Mouse (Mus musculus): ENCODE measurements at regions not wholly inside any gene's neighbourhood (a gene's known extent, or its start where the extent isn't known, plus 50 kb on each side); places are given as distances from the start of the nearest gene placed in this dataset.
"Not testable (repeated sequence)": the region's sequence is repeated elsewhere in the genome, so short reads cannot be mapped to it uniquely, and the experiment has no call there.

DNA sequence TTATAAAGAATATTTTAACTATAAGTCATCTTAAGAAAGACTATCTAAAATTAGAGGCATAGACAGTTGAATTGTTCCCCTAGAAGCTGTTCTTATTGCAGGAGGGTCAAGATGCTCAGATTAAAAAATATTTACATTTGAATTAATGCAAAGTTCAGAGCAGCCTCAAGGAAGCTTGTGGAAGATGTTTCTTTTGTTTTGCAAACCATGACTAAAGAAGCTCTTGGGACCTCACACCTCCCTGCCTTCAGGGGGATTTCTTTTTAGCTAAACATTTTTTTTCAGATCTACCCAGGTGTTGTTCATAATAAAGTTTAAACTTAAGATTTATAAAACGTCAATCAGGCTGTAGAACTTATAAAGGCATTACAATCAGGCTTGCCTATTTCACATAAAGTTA, 185.7 kb downstream of the Rab10 start:
- ATAC-seq (ENCODE audit: low FRiP score, low TSS enrichment) = no peak
- Histone ChIP-seq H3K4me1 (ENCODE audit: insufficient read depth, low read length) (no peaks in the 10 kb centered on the region), H3K27ac (ENCODE audit: low read length) (no peak overlapping the region), H3K4me3 (ENCODE audit: low read length) (no peak overlapping the region), H3K9ac (replicated peaks; ENCODE audit: low read length) (no peak overlapping the region), H3K27me3 (ENCODE audit: insufficient read depth, low read length) (no peaks in the 10 kb centered on the region), H3K36me3 (ENCODE audit: insufficient read depth, low read length) (no peaks in the 10 kb centered on the region), H3K4me2 (replicated peaks; ENCODE audit: low read depth, low read length) (no peak overlapping the region), H3K9me3 (ENCODE audit: low read length) (no peaks in the 10 kb centered on the region)
- 60% methylated on average over 1 of the region's 1 CpGs for WGBS

DNA sequence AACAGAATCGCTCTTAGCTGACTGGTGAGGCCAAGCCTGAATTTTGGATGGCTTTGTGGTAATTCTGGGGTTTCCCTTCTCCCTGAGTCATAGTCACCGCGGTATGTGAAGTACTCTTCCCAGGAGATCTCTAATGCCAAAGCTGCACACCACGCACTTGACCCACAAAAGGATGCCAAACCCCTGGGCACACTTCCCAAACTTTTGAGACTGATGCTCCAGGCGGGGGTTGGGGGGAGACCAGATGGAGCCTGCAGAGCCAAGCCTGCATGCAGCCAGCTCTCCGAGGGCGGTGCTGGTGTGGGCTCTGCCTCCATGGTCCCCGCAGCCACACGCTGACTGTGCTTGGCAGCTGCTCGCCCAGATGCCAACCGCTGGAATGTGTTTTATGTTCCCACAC, 199.2 kb downstream of the Rab10 start:
- not testable (repeated sequence) for H3K4me2 ChIP-seq (replicated peaks; ENCODE audit: low read depth, low read length)
- 70% methylated on average over 11 of the region's 11 CpGs for WGBS

DNA sequence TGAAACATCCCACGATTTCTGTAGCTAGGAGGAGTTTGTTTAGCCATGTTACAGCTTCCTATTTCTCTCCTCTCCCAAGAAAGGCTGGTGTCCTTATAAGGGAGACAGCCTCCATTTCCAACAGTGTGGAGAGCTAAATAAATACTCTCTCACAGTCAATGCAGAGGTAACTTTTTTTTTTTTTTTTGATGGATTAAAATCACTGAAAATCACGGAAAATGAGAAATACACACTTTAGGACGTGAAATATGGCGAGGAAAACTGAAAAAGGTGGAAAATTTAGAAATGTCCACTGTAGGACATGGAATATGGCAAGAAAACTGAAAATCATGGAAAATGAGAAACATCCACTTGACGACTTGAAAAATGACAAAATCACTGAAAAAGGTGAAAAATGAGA, 200.1 kb downstream of the Rab10 start:
- H3K9me3 ChIP-seq (ENCODE audit: low read length); ATAC-seq (ENCODE audit: low FRiP score, low TSS enrichment): not testable (repeated sequence)
- WGBS = 83% methylated on average over 5 of the region's 5 CpGs

More for the DNA sequence above, 199.2 kb downstream of the Rab10 start:
- H3K27ac ChIP-seq (ENCODE audit: low read length); H3K9me3 ChIP-seq (ENCODE audit: low read length); H3K36me3 ChIP-seq (ENCODE audit: insufficient read depth, low read length); H3K4me3 ChIP-seq (ENCODE audit: low read length); H3K4me1 ChIP-seq (ENCODE audit: insufficient read depth, low read length); H3K27me3 ChIP-seq (ENCODE audit: insufficient read depth, low read length); ATAC-seq (ENCODE audit: low FRiP score, low TSS enrichment); H3K9ac ChIP-seq (replicated peaks; ENCODE audit: low read length): not testable (repeated sequence)

DNA sequence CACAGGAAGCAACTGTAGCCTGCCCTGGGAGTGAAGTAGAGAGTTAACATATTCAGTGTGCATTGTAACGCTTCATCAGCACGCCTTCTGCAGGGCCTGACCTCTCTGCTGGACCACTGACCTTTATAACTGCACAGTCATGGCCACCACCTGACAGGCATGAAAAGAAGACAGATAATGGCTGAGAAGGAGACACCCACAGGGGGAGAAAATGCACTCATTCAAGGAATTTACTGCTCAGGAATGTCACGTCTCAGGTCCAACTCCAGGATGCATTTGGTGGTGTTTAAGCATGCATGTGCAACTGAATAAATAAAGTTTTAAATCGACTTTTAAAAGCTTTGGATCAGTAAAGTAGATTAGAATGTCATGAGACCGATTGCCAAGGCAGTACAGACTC, 207.8 kb downstream of the Rab10 start:
- H3K9ac ChIP-seq (replicated peaks; ENCODE audit: low read length); H3K4me2 ChIP-seq (replicated peaks; ENCODE audit: low read depth, low read length); H3K4me1 ChIP-seq (ENCODE audit: insufficient read depth, low read length); H3K9me3 ChIP-seq (ENCODE audit: low read length); H3K27ac ChIP-seq (ENCODE audit: low read length); H3K27me3 ChIP-seq (ENCODE audit: insufficient read depth, low read length); H3K4me3 ChIP-seq (ENCODE audit: low read length); H3K36me3 ChIP-seq (ENCODE audit: insufficient read depth, low read length); ATAC-seq (ENCODE audit: low FRiP score, low TSS enrichment): not testable (repeated sequence)
- 55% methylated on average over 5 of the region's 5 CpGs for WGBS

More for the DNA sequence above, 200.1 kb downstream of the Rab10 start:
- not testable (repeated sequence) for H3K4me1 ChIP-seq (ENCODE audit: insufficient read depth, low read length); H3K4me3 ChIP-seq (ENCODE audit: low read length); H3K36me3 ChIP-seq (ENCODE audit: insufficient read depth, low read length); H3K27ac ChIP-seq (ENCODE audit: low read length); H3K4me2 ChIP-seq (replicated peaks; ENCODE audit: low read depth, low read length); H3K27me3 ChIP-seq (ENCODE audit: insufficient read depth, low read length); H3K9ac ChIP-seq (replicated peaks; ENCODE audit: low read length)

DNA sequence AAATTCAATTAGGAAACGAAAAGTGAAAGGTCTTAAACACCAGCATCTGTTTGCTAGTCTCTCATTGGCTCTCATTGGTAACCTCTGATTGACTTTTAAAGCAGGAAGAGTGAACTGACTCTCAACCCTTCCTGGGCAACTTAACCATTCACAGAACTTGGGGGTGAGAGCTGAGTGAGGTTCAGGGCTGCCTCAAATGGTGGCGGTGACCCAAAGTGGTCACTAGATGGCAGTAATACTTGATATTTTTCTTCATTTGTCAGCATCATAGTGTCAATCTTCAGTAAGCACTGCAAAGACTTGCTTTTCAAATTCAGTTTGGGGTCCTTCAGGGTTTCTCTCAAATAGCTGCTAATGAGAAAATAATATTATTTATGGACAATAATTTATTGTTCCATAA, 211.6 kb downstream of the Rab10 start:
- H3K36me3 ChIP-seq (ENCODE audit: insufficient read depth, low read length); H3K4me2 ChIP-seq (replicated peaks; ENCODE audit: low read depth, low read length); H3K4me1 ChIP-seq (ENCODE audit: insufficient read depth, low read length); H3K9ac ChIP-seq (replicated peaks; ENCODE audit: low read length); H3K4me3 ChIP-seq (ENCODE audit: low read length); H3K9me3 ChIP-seq (ENCODE audit: low read length); H3K27me3 ChIP-seq (ENCODE audit: insufficient read depth, low read length); ATAC-seq (ENCODE audit: low FRiP score, low TSS enrichment); H3K27ac ChIP-seq (ENCODE audit: low read length): not testable (repeated sequence)
- 25% methylated on average over 2 of the region's 2 CpGs for whole genome bisulfite sequencing

DNA sequence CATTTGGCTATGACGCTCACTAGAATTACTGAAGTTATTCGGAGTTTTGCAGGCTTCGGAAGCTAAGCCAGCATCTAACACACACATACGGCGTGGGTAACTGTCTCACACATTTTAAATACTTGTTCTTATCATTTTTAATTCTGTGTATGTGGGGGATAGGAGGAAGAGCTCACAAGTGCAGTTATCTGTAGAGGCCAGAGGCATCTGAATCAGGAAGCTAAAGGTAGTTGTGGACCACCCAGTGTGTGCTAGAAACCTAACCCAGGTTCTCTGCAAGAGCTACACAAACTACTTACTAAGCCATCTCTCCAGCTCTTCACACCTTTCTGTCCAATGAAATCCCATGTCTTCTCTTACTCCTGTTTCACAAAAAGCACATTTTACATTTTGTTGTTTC, 215.3 kb downstream of the Rab10 start:
- H3K36me3 ChIP-seq (ENCODE audit: insufficient read depth, low read length) = no peaks in the 10 kb centered on the region
- 92% methylated on average over 5 of the region's 5 CpGs for whole genome bisulfite sequencing
- no peak overlapping the region for H3K4me3 ChIP-seq (ENCODE audit: low read length)
- no peak overlapping the region for H3K4me2 ChIP-seq (replicated peaks; ENCODE audit: low read depth, low read length)
- no peaks in the 10 kb centered on the region for H3K9me3 ChIP-seq (ENCODE audit: low read length)
- no peak for ATAC-seq (ENCODE audit: low FRiP score, low TSS enrichment)
- no peaks in the 10 kb centered on the region for H3K4me1 ChIP-seq (ENCODE audit: insufficient read depth, low read length)
- no peaks in the 10 kb centered on the region for H3K27me3 ChIP-seq (ENCODE audit: insufficient read depth, low read length)
- H3K27ac ChIP-seq (ENCODE audit: low read length) = no peak overlapping the region
- no peak overlapping the region for H3K9ac ChIP-seq (replicated peaks; ENCODE audit: low read length)

DNA sequence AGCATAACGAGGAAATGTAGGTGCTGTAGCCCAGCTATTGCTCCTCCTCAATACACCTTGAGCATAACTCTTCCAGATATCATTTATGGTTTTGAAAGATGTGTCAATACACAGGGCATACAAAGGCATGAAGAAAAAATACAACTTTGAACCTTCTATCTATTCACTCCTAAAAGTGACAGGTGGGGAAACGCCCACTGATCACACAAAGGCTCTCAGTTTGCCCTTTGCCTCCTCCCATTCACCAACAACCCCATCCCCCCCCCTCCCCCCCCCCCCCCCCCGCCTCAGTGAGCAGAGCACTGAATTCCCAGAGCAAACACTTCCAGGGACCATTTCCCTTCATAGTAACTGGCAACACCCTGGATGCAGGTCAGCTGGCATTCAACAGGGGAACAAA, 216.8 kb downstream of the Rab10 start:
- H3K4me2 ChIP-seq (replicated peaks; ENCODE audit: low read depth, low read length); H3K27me3 ChIP-seq (ENCODE audit: insufficient read depth, low read length); H3K9me3 ChIP-seq (ENCODE audit: low read length); H3K9ac ChIP-seq (replicated peaks; ENCODE audit: low read length); ATAC-seq (ENCODE audit: low FRiP score, low TSS enrichment); H3K36me3 ChIP-seq (ENCODE audit: insufficient read depth, low read length); H3K4me3 ChIP-seq (ENCODE audit: low read length); H3K27ac ChIP-seq (ENCODE audit: low read length); H3K4me1 ChIP-seq (ENCODE audit: insufficient read depth, low read length): not testable (repeated sequence)
- WGBS = 64% methylated on average over 2 of the region's 3 CpGs

DNA sequence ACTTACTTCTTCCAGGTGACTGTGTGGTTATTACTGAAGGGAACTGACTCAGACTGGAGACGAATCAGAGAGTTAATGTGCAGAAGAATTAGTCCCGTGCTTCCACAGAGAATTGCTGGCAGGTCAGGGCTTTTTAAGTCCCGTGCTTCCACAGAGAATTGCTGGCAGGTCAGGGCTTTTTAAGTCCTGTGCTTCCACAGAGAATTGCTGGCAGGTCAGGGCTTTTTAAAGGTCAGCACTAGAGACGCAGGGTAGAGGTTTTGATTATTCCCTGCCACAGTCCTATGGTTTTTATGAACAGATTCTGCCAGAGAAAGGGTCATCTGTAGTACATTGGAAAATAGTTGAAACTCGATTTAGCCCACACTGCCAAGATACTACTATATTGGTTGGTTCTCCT, 260.2 kb downstream of the Rab10 start:
- not testable (repeated sequence) for H3K4me2 ChIP-seq (replicated peaks; ENCODE audit: low read depth, low read length); H3K9ac ChIP-seq (replicated peaks; ENCODE audit: low read length); H3K4me1 ChIP-seq (ENCODE audit: insufficient read depth, low read length); H3K27me3 ChIP-seq (ENCODE audit: insufficient read depth, low read length); H3K9me3 ChIP-seq (ENCODE audit: low read length); ATAC-seq (ENCODE audit: low FRiP score, low TSS enrichment); H3K27ac ChIP-seq (ENCODE audit: low read length); H3K36me3 ChIP-seq (ENCODE audit: insufficient read depth, low read length); H3K4me3 ChIP-seq (ENCODE audit: low read length)
- WGBS = 74% methylated on average over 5 of the region's 5 CpGs

DNA sequence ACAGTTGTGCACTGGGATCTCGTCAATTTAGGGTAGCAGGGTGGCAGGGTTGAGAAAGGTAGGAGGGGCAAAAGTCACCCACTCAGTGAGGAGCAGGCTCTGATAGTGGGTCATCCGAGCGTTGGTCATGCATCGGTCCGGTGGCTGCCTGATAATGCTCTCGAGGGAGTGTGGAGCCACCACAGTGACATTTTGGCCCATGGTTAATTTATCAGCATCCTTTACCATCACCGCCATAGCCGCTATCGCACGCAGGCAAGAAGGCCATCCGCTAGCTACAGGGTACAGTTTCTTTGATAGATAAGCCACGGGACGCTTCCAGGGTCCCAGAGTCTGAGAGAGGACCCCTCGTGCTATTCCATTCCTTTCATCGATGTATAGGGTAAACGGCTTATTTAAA, 291.3 kb downstream of the Rab10 start:
- H3K4me3 ChIP-seq (ENCODE audit: low read length); H3K27me3 ChIP-seq (ENCODE audit: insufficient read depth, low read length); H3K4me2 ChIP-seq (replicated peaks; ENCODE audit: low read depth, low read length); H3K36me3 ChIP-seq (ENCODE audit: insufficient read depth, low read length); H3K4me1 ChIP-seq (ENCODE audit: insufficient read depth, low read length); H3K27ac ChIP-seq (ENCODE audit: low read length); H3K9ac ChIP-seq (replicated peaks; ENCODE audit: low read length): not testable (repeated sequence)
- peak; percentile 12; the same call in 1 of the 2 replicates for ATAC-seq (ENCODE audit: low FRiP score, low TSS enrichment)
- 91% methylated on average over 16 of the region's 16 CpGs for WGBS
- peaks cover 20% of the 10 kb centered on the region for H3K9me3 ChIP-seq (ENCODE audit: low read length)

DNA sequence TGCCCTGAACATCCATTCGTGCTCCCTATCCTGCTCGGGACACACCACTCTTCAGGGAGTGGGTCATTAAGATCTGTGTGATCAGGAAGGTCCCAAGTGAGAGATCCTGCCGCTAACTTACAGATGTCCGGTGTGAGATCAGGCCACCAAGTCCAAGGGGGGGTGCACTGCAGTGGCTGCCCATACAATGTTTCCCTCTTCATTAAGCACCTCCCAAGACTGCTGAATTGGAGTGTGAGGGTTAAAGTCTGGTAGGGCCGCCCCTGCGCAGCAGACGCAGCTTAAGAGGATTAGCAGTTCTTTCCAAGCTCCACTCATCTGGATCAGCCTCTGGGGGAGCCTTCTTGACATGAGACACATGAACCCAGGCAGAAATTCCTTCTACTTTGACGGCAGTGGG, 293.0 kb downstream of the Rab10 start:
- not testable (repeated sequence) for H3K9ac ChIP-seq (replicated peaks; ENCODE audit: low read length); H3K4me1 ChIP-seq (ENCODE audit: insufficient read depth, low read length); H3K4me3 ChIP-seq (ENCODE audit: low read length); H3K27ac ChIP-seq (ENCODE audit: low read length); H3K4me2 ChIP-seq (replicated peaks; ENCODE audit: low read depth, low read length); H3K27me3 ChIP-seq (ENCODE audit: insufficient read depth, low read length); H3K36me3 ChIP-seq (ENCODE audit: insufficient read depth, low read length); ATAC-seq (ENCODE audit: low FRiP score, low TSS enrichment)
- peaks cover 20% of the 10 kb centered on the region for H3K9me3 ChIP-seq (ENCODE audit: low read length)
- 90% methylated on average over 8 of the region's 8 CpGs for WGBS

Data from kidney, embryonic 16.5 days (tissue).